Mouse (Mus musculus): Measurements from ENCODE around the gene Cyp19a1.

Cyp19a1 gene

GRCm38 (mm10) chr9:54168425-54168824, 99.5 kb downstream of the Cyp19a1 start:
- no peak for DNase-seq

GRCm38 (mm10) chr9:54163117-54163516, 104.8 kb downstream of the Cyp19a1 start:
- no peak for DNase-seq

GRCm38 (mm10) chr9:54153679-54154078, 114.2 kb downstream of the Cyp19a1 start:
- no peak for DNase-seq

GRCm38 (mm10) chr9:54139191-54139590, 128.7 kb downstream of the Cyp19a1 start:
- no peak for DNase-seq

Measured in right cerebral cortex, postnatal 25 days (tissue).